Mouse (Mus musculus): ENCODE results near the gene H2-M10.6. TPM values are rescaled to one million over a fixed set of nuclear protein-coding genes. Genes with fewer than 3 reads are reported as not detected.
"Not testable (repeated sequence)": the region's sequence is repeated elsewhere in the genome, so short reads cannot be mapped to it uniquely, and the experiment has no call there.

The H2-M10.6 gene
- polyA plus RNA-seq, 1 experiment = not detected

DNA sequence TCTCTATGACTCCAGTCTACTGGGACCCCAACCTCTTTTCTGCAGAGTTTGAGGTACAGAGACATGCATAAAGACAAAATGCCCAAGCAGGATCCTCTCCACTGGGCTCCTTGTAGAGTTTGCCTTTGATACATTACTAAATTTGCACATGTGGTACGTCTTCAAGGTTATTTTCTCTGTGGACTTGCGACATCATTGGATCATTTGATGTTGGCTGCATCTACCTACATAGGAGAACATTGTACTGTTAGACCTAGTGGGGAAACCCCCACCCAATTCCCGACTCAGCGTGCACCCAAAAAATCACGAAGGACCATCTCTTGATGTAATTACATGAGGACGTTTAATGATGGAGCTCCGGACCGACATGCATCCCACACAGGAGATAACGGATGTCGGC is 12.5 kb upstream of the H2-M10.6 start:
- Histone ChIP-seq H3K27ac (ENCODE audit: insufficient read depth, low read length) (no peak overlapping the region), H3K4me1 (ENCODE audit: control insufficient read depth, insufficient read depth, low read length) (no peaks in the 10 kb centered on the region), H3K4me3 (replicated peaks; ENCODE audit: insufficient read depth, low read depth, low read length) (no peak overlapping the region), H3K27me3 (ENCODE audit: control insufficient read depth, insufficient read depth, low read length) (no peaks in the 10 kb centered on the region)
- 92% methylated on average over 10 of the region's 10 CpGs for WGBS
- TF ChIP-seq CTCF (IDR thresholded peaks at IDR 0.05; ENCODE audit: borderline replicate concordance, insufficient read depth, low read depth, low read length) (no peak), POLR2A (IDR thresholded peaks at IDR 0.05; ENCODE audit: borderline replicate concordance, insufficient read depth, low read length) (no peak)
- DNase-seq = no peak

DNA sequence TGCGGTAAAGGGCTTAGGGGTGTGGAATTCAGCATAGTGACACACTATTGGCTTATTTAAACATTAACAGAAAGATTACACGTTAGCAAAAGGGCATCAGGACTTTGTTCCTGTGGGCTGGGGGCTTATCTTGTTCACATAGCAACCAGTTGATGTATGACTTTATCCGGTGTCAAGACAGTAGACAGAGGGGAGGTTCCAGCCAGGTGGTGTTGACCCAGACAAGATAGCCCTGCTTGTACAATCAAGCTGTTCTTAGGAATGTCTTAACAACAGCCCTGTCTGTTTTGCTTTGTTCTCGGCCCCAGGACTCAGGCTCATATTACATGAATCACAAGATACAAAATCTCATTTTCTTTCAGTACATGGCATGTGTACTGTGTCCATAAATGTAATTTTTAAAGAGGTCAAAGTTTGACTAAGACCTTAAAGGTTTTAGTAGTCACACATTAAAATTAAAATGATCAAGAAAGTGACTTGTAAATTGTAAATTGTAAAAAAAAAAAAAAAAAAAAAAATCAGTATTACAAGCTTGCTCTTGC is 12.0 kb upstream of the H2-M10.6 start:
- not testable (repeated sequence) for DNase-seq; H3K27me3 ChIP-seq (ENCODE audit: control insufficient read depth, insufficient read depth, low read length); H3K4me3 ChIP-seq (replicated peaks; ENCODE audit: insufficient read depth, low read depth, low read length); H3K4me1 ChIP-seq (ENCODE audit: control insufficient read depth, insufficient read depth, low read length); H3K27ac ChIP-seq (ENCODE audit: insufficient read depth, low read length)
- 75% methylated on average over 4 of the region's 4 CpGs for WGBS

DNA sequence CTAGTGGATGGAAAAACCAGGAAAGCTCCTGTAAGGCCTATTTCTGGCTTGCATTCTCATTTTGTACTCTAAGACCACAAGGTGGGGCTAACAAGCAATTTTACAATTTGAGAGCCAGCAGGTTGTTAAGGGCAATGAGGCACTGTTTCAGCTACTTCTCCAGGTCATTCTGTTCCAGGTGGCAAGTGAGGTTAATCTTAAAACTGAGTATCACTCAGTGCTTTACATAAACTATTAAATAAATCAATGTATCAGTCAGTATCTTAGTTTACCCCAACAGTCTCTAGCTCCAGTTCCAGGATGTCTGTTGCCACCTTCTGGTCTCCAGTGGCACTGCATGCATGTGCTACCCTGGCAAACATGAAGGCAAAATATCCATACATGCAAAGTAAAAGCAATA is 12.0 kb downstream of the H2-M10.6 start:
- Histone ChIP-seq H3K27ac (ENCODE audit: insufficient read depth, low read length) (no peak overlapping the region), H3K4me1 (ENCODE audit: control insufficient read depth, insufficient read depth, low read length) (no peaks in the 10 kb centered on the region), H3K27me3 (ENCODE audit: control insufficient read depth, insufficient read depth, low read length) (no peaks in the 10 kb centered on the region), H3K4me3 (replicated peaks; ENCODE audit: insufficient read depth, low read depth, low read length) (no peak overlapping the region)
- peak in 1 of 2 experiments; percentile 33 for DNase-seq
- TF ChIP-seq POLR2A (IDR thresholded peaks at IDR 0.05; ENCODE audit: borderline replicate concordance, insufficient read depth, low read length) (no peak), CTCF (IDR thresholded peaks at IDR 0.05; ENCODE audit: borderline replicate concordance, insufficient read depth, low read depth, low read length) (peak; percentile 58)

GRCm38 (mm10) chr17:36825525-36825924 is 13.6 kb downstream of the H2-M10.6 start:
- Histone ChIP-seq H3K4me3 (replicated peaks; ENCODE audit: insufficient read depth, low read depth, low read length) (no peak overlapping the region), H3K27ac (ENCODE audit: insufficient read depth, low read length) (no peak overlapping the region), H3K4me1 (ENCODE audit: control insufficient read depth, insufficient read depth, low read length) (no peaks in the 10 kb centered on the region), H3K27me3 (ENCODE audit: control insufficient read depth, insufficient read depth, low read length) (no peaks in the 10 kb centered on the region)
- TF ChIP-seq POLR2A (IDR thresholded peaks at IDR 0.05; ENCODE audit: borderline replicate concordance, insufficient read depth, low read length) (no peak), CTCF (IDR thresholded peaks at IDR 0.05; ENCODE audit: borderline replicate concordance, insufficient read depth, low read depth, low read length) (peak; percentile 13; the same call in 1 of the 2 replicates)
- peak in 1 of 2 experiments; percentile 56 for DNase-seq
- WGBS = 23% methylated on average over 4 of the region's 4 CpGs

DNA sequence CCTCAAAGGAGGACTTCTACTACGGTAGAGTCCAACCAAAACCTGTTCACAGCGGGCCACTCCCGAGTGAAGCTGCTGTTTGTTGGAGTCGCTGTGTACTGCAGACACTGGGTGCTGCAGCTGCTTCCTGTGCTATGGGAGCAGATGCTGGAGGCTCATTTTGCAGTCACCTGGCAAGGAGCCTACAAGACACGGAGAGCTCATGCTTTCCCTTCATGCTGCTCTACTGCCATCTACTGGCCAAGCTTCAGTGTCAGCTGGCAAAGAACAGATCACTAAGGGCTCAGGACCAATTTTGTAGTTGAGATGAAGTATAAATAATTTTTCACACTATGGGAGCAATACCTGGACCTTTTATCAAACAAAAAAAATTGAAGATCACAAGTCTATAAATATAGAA is 14.0 kb downstream of the H2-M10.6 start:
- H3K27ac ChIP-seq (ENCODE audit: insufficient read depth, low read length); H3K4me3 ChIP-seq (replicated peaks; ENCODE audit: insufficient read depth, low read depth, low read length); H3K27me3 ChIP-seq (ENCODE audit: control insufficient read depth, insufficient read depth, low read length); H3K4me1 ChIP-seq (ENCODE audit: control insufficient read depth, insufficient read depth, low read length): not testable (repeated sequence)
- 3% methylated on average over 5 of the region's 5 CpGs for WGBS
- TF ChIP-seq CTCF (IDR thresholded peaks at IDR 0.05; ENCODE audit: borderline replicate concordance, insufficient read depth, low read depth, low read length) = peak; percentile 55
- DNase-seq = peak; percentile 81 to 85

DNA sequence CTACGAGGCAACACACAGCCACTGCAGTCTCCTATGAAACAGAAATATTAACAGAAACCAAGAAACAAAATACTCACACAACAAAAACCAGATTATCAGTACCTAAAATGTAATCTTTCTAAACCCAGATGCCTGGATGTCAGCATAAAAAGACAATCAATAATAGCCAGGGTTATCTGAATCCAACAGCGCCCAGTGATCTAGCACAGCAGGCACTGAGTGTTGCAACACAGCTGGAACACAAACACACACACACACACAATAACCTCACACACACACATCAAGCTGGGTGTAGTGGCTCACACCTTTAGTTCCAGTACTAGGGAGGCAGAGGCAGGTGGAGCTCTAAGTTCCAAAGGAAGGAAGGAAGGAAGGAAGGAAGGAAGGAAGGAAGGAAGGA is 16.5 kb downstream of the H2-M10.6 start:
- 82% methylated on average over 2 of the region's 2 CpGs for WGBS

GRCm38 (mm10) chr17:36830470-36830869 is 18.5 kb downstream of the H2-M10.6 start:
- WGBS = 77% methylated on average over 3 of the region's 3 CpGs
- Histone ChIP-seq H3K4me1 (ENCODE audit: control insufficient read depth, insufficient read depth, low read length) (no peaks in the 10 kb centered on the region), H3K27ac (ENCODE audit: insufficient read depth, low read length) (no peak overlapping the region), H3K4me3 (replicated peaks; ENCODE audit: insufficient read depth, low read depth, low read length) (no peak overlapping the region), H3K27me3 (ENCODE audit: control insufficient read depth, insufficient read depth, low read length) (no peaks in the 10 kb centered on the region)
- no peak for DNase-seq
- TF ChIP-seq POLR2A (IDR thresholded peaks at IDR 0.05; ENCODE audit: borderline replicate concordance, insufficient read depth, low read length) (no peak), CTCF (IDR thresholded peaks at IDR 0.05; ENCODE audit: borderline replicate concordance, insufficient read depth, low read depth, low read length) (no peak)

More for the DNA sequence above, 16.5 kb downstream of the H2-M10.6 start:
- H3K27me3 ChIP-seq (ENCODE audit: control insufficient read depth, insufficient read depth, low read length) = no peaks in the 10 kb centered on the region
- no peak overlapping the region for H3K4me3 ChIP-seq (replicated peaks; ENCODE audit: insufficient read depth, low read depth, low read length)
- no peak for TF ChIP-seq CTCF (IDR thresholded peaks at IDR 0.05; ENCODE audit: borderline replicate concordance, insufficient read depth, low read depth, low read length)
- TF ChIP-seq POLR2A (IDR thresholded peaks at IDR 0.05; ENCODE audit: borderline replicate concordance, insufficient read depth, low read length) = no peak
- H3K4me1 ChIP-seq (ENCODE audit: control insufficient read depth, insufficient read depth, low read length) = no peaks in the 10 kb centered on the region
- no peak for DNase-seq
- H3K27ac ChIP-seq (ENCODE audit: insufficient read depth, low read length) = no peak overlapping the region

- WGBS = 57% methylated on average over 4 of the region's 4 CpGs
- H3K27ac ChIP-seq (ENCODE audit: insufficient read depth, low read length) = no peak overlapping the region
- no peak for DNase-seq
- H3K4me1 ChIP-seq (ENCODE audit: control insufficient read depth, insufficient read depth, low read length) = peaks cover under 1% of the 10 kb centered on the region; the same call in 1 of the 2 replicates
- H3K27me3 ChIP-seq (ENCODE audit: control insufficient read depth, insufficient read depth, low read length) = no peaks in the 10 kb centered on the region
- no peak for TF ChIP-seq CTCF (IDR thresholded peaks at IDR 0.05; ENCODE audit: borderline replicate concordance, insufficient read depth, low read depth, low read length)
- no peak for TF ChIP-seq POLR2A (IDR thresholded peaks at IDR 0.05; ENCODE audit: borderline replicate concordance, insufficient read depth, low read length)
- no peak overlapping the region for H3K4me3 ChIP-seq (replicated peaks; ENCODE audit: insufficient read depth, low read depth, low read length)
Observed at GRCm38 (mm10) chr17:36832694-36833093, 20.7 kb downstream of the H2-M10.6 start.

All from cerebellum, adult 2 months (tissue).